Mouse (Mus musculus): ENCODE data around the gene Rnf135. TPM values are rescaled to one million over a fixed set of nuclear protein-coding genes. Genes with fewer than 3 reads are reported as not detected.
A peak's percentile ranks its signal among the peaks of the same experiment; 100 is the strongest.
"Not testable (repeated sequence)": the region's sequence is repeated elsewhere in the genome, so short reads cannot be mapped to it uniquely, and the experiment has no call there.

The Rnf135 gene
- total and polyA plus RNA-seq, 3 experiments, result 4.0 to 9.6 (median 6.8) TPM

DNA sequence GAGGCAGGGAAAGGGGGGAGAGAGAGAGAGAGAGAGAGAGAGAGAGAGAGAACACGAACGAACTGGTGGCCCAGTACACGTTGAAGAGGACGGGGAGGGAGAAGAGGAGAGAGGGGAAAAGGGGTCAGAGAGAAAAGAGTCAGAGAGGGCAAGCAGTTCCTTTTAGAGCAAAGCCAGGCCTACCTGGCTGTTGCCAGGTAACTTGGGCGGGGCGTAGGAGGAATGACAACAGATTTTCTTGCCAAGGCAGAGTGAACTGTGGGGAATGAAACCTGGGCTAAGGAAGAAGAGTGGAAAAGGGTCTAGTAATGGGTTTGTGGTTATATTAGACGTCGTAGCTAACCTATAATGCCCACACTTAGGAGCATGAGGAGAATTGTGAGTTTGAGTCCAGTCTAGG, 40.8 kb upstream of the Rnf135 start:
- TF ChIP-seq TAL1 (conservative IDR thresholded peaks at IDR 0.05; ENCODE audit: low read depth, low read length) (no peak), POLR2AphosphoS5 (IDR thresholded peaks at IDR 0.05; ENCODE audit: insufficient replicate concordance, low read depth, low read length) (no peak), GATA2 (IDR thresholded peaks at IDR 0.05; ENCODE audit: borderline replicate concordance, low read depth, low read length) (no peak), GATA1 (IDR thresholded peaks at IDR 0.05; ENCODE audit: borderline replicate concordance, low read length) (no peak), CTCF (IDR thresholded peaks at IDR 0.05; ENCODE audit: low read depth, low read length) (no peak)

DNA sequence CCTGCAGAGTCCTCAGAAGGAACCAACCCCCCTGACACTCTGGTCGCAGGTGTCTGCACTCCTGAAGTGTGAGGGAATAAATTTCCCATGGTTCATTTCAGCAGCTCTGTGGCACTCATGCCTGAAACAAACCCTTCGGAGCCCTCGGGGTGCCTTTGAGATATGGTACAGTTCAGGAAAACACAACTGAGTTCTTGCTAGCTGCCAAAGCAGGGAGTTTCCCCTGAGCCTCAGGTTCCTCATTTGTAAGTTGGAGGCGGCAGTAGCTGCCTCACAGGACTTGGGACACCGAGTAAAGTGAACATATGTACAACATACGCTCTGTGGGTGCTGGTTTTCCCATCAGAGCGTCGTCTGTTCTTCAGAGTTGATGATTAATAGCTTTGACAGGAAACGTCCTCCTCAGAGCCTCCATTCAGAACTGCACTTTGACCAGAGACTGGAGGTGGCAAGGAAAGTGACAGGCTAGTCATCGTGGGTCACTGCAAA, 37.8 kb upstream of the Rnf135 start:
- ATAC-seq (ENCODE audit: extremely low read depth, insufficient number of reproducible peaks, low FRiP score, poor library complexity, severe bottlenecking) (no peak), DNase-seq (ENCODE audit: low spot score) (no peak)
- H3K4me3 ChIP-seq (ENCODE audit: low read depth, low read length), result no peak overlapping the region

More for the DNA sequence above, 40.8 kb upstream of the Rnf135 start:
- no peaks in the 10 kb centered on the region for H3K9me3 ChIP-seq (replicated peaks)
- DNase-seq (ENCODE audit: low spot score) (no peak), ATAC-seq (ENCODE audit: extremely low read depth, insufficient number of reproducible peaks, low FRiP score, poor library complexity, severe bottlenecking) (no peak)
- H3K36me3 ChIP-seq (replicated peaks), result peaks cover 26% of the 10 kb centered on the region
- no peaks in the 10 kb centered on the region for H3K27me3 ChIP-seq (ENCODE audit: insufficient read depth, low read length)
- H3K4me1 ChIP-seq (ENCODE audit: insufficient read depth, low read depth, low read length), result peaks cover 48% of the 10 kb centered on the region
- H3K4me3 ChIP-seq (ENCODE audit: low read depth, low read length), result peak overlapping the region; percentile 86

DNA sequence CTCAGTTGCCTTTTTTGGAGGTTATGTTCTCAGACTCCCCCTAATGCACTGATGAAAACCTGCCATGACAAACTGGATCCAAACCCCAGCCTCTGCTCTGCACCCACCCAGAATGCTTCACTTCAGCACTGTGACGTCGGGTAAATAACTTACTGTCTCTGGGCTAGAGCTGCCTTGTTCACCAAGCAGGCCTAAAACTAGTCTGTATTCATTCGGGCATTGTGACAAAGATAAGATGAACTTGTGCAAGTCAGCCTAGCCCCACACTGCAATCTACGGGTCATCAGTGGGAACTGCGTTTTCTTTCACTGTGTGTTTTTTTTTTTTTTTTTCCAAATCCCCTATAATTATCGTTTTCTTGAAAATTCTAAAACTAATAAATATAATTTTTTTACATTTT, 35.9 kb upstream of the Rnf135 start:
- H3K36me3 ChIP-seq (replicated peaks), result no peaks in the 10 kb centered on the region
- DNase-seq (ENCODE audit: low spot score), result no peak
- peaks cover 15% of the 10 kb centered on the region for H3K27me3 ChIP-seq (ENCODE audit: insufficient read depth, low read length)
- H3K4me3 ChIP-seq (ENCODE audit: low read depth, low read length), result no peak overlapping the region
- no peak for ATAC-seq (ENCODE audit: extremely low read depth, insufficient number of reproducible peaks, low FRiP score, poor library complexity, severe bottlenecking)
- TF ChIP-seq TAL1 (conservative IDR thresholded peaks at IDR 0.05; ENCODE audit: low read depth, low read length), result no peak
- no peak for TF ChIP-seq POLR2AphosphoS5 (IDR thresholded peaks at IDR 0.05; ENCODE audit: insufficient replicate concordance, low read depth, low read length)
- no peak for TF ChIP-seq CTCF (IDR thresholded peaks at IDR 0.05; ENCODE audit: low read depth, low read length)
- TF ChIP-seq GATA2 (IDR thresholded peaks at IDR 0.05; ENCODE audit: borderline replicate concordance, low read depth, low read length), result no peak
- TF ChIP-seq GATA1 (IDR thresholded peaks at IDR 0.05; ENCODE audit: borderline replicate concordance, low read length), result no peak
- H3K4me1 ChIP-seq (ENCODE audit: insufficient read depth, low read depth, low read length), result peaks cover 19% of the 10 kb centered on the region
- H3K9me3 ChIP-seq (replicated peaks), result no peaks in the 10 kb centered on the region

More for the DNA sequence above, 37.8 kb upstream of the Rnf135 start:
- Histone ChIP-seq H3K9me3 (replicated peaks) (no peaks in the 10 kb centered on the region), H3K4me1 (ENCODE audit: insufficient read depth, low read depth, low read length) (peaks cover 24% of the 10 kb centered on the region), H3K36me3 (replicated peaks) (no peaks in the 10 kb centered on the region), H3K27me3 (ENCODE audit: insufficient read depth, low read length) (peaks cover 2% of the 10 kb centered on the region; the same call in 1 of the 2 replicates)
- TF ChIP-seq TAL1 (conservative IDR thresholded peaks at IDR 0.05; ENCODE audit: low read depth, low read length), result no peak
- TF ChIP-seq POLR2AphosphoS5 (IDR thresholded peaks at IDR 0.05; ENCODE audit: insufficient replicate concordance, low read depth, low read length), result no peak
- no peak for TF ChIP-seq GATA1 (IDR thresholded peaks at IDR 0.05; ENCODE audit: borderline replicate concordance, low read length)
- TF ChIP-seq GATA2 (IDR thresholded peaks at IDR 0.05; ENCODE audit: borderline replicate concordance, low read depth, low read length), result no peak
- no peak for TF ChIP-seq CTCF (IDR thresholded peaks at IDR 0.05; ENCODE audit: low read depth, low read length)

DNA sequence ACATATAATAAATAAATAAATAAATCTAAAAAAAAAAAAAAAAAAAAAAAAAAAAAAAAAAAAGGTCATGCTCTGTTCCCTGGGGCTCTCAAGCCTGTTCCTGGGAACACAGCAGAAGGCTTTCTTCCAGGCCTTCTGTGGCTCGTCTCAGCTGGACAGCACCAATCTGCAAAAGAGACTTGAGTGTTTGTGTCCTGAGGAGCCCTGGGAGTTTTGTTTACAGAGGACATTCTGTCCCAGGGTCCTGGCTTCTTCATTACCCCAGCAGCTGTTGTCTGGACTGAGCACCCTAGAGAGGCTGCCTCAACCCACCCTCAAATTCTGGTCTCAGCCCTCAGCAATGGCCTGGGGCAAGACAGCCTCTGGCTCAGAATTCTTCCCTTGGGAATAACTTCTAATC, 35.3 kb upstream of the Rnf135 start:
- ATAC-seq (ENCODE audit: extremely low read depth, insufficient number of reproducible peaks, low FRiP score, poor library complexity, severe bottlenecking), result no peak
- no peaks in the 10 kb centered on the region for H3K9me3 ChIP-seq (replicated peaks)
- no peak for DNase-seq (ENCODE audit: low spot score)
- no peak for TF ChIP-seq GATA1 (IDR thresholded peaks at IDR 0.05; ENCODE audit: borderline replicate concordance, low read length)
- no peak for TF ChIP-seq GATA2 (IDR thresholded peaks at IDR 0.05; ENCODE audit: borderline replicate concordance, low read depth, low read length)
- no peak for TF ChIP-seq POLR2AphosphoS5 (IDR thresholded peaks at IDR 0.05; ENCODE audit: insufficient replicate concordance, low read depth, low read length)
- H3K27me3 ChIP-seq (ENCODE audit: insufficient read depth, low read length), result peaks cover 17% of the 10 kb centered on the region
- H3K4me3 ChIP-seq (ENCODE audit: low read depth, low read length), result no peak overlapping the region
- peaks cover 13% of the 10 kb centered on the region for H3K4me1 ChIP-seq (ENCODE audit: insufficient read depth, low read depth, low read length)
- no peaks in the 10 kb centered on the region for H3K36me3 ChIP-seq (replicated peaks)

DNA sequence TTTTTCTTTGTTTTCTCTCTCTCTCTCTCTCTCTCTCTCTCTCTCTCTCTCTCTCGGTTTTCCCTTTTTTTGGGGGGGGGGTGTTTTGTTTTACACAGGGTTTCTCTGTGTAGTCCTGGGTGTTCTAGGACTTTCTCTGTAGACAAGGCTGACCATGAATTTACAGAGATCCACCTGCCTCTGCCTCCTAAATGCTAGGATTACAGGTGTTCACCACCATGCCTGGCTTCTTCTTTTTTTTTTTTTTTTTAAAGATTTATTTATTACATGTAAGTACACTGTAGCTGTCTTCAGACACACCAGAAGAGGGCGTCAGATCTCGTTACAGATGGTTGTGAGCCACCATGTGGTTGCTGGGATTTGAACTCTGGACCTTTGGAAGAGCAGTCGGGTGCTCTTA, 34.7 kb upstream of the Rnf135 start:
- not testable (repeated sequence) for ATAC-seq (ENCODE audit: extremely low read depth, insufficient number of reproducible peaks, low FRiP score, poor library complexity, severe bottlenecking); H3K9me3 ChIP-seq (replicated peaks); H3K36me3 ChIP-seq (replicated peaks); DNase-seq (ENCODE audit: low spot score); H3K4me3 ChIP-seq (ENCODE audit: low read depth, low read length)
- Histone ChIP-seq H3K27me3 (ENCODE audit: insufficient read depth, low read length) (peaks cover 23% of the 10 kb centered on the region), H3K4me1 (ENCODE audit: insufficient read depth, low read depth, low read length) (peaks cover 18% of the 10 kb centered on the region)

DNA sequence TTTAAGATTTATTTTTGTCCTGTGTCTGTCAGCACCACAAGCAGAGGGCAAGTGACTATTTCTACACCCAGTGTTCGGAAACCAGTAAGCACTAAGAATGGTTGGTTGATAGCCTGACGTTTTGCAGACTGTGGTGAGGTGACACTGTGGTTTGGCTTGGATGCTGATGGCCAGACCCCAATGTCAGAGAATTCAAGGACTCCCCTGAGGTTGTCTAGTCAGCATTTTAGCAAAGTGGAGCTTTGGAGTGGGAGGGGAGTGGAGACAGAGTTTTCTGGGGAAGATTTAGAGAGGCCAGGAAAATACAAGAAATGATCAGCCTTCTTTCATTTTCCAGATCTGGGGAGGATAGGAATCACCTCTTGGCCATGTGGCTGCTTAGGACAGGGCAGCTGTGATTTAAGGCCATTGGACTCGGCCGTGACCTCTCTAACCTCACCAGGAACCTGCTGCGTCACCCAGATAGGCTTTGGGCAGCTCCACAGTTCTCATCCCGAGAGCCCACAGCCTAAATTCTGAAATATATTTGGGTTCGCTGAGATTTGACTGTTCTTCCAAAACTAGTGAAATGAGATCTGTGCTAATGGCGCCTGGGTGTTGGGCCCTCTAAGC, 34.1 kb upstream of the Rnf135 start:
- TF ChIP-seq GATA2 (IDR thresholded peaks at IDR 0.05; ENCODE audit: borderline replicate concordance, low read depth, low read length) (no peak), GATA1 (IDR thresholded peaks at IDR 0.05; ENCODE audit: borderline replicate concordance, low read length) (no peak), TAL1 (conservative IDR thresholded peaks at IDR 0.05; ENCODE audit: low read depth, low read length) (no peak), CTCF (IDR thresholded peaks at IDR 0.05; ENCODE audit: low read depth, low read length) (no peak), POLR2AphosphoS5 (IDR thresholded peaks at IDR 0.05; ENCODE audit: insufficient replicate concordance, low read depth, low read length) (no peak)
- peaks cover 21% of the 10 kb centered on the region for H3K4me1 ChIP-seq (ENCODE audit: insufficient read depth, low read depth, low read length)

More for the DNA sequence above, 34.1 kb upstream of the Rnf135 start:
- ATAC-seq (ENCODE audit: extremely low read depth, insufficient number of reproducible peaks, low FRiP score, poor library complexity, severe bottlenecking) (no peak), DNase-seq (ENCODE audit: low spot score) (no peak)
- Histone ChIP-seq H3K27me3 (ENCODE audit: insufficient read depth, low read length) (peaks cover 28% of the 10 kb centered on the region), H3K9me3 (replicated peaks) (peaks cover 6% of the 10 kb centered on the region), H3K4me3 (ENCODE audit: low read depth, low read length) (no peak overlapping the region), H3K36me3 (replicated peaks) (no peaks in the 10 kb centered on the region)

Data from G1E (cell line).